In genomic region chr4:54767506-54768200, GRCm38 (mm10) we compare ENCODE assay signal across 26 mouse cellular contexts.
A peak's percentile ranks its signal among the peaks of the same experiment; 100 is the strongest.
DNase-seq lines count a peak whose midpoint lies in the region; ATAC-seq and TF ChIP-seq lines count a peak whose summit lies in the region.
"Had no signal": no experiment of that assay in that cellular context is flagged by ENCODE, and none has a peak within 500 bp of the region (broad histone marks: within the 10 kb centered on the region; RNA-seq: fewer than 3 reads in every experiment).

No protein-coding gene starts in this region.

- H3K4me1 ChIP-seq in forebrain, postnatal 0 days (ENCODE audit: insufficient read depth): no peaks in the 10 kb centered on the region
- H3K4me1 ChIP-seq in forebrain, embryonic 14.5 days (ENCODE audit: control insufficient read depth, insufficient read depth, low read length): peaks cover 9% of the 10 kb centered on the region; the same call in 1 of the 2 replicates
- no peaks in the 10 kb centered on the region for H3K4me1 ChIP-seq in midbrain, embryonic 14.5 days (ENCODE audit: control insufficient read depth, insufficient read depth, low read length)
- H3K4me1 ChIP-seq in midbrain, postnatal 0 days (ENCODE audit: insufficient read depth, low read length): no peaks in the 10 kb centered on the region
- H3K4me1 ChIP-seq in embryonic facial prominence, embryonic 14.5 days (ENCODE audit: control insufficient read depth, insufficient read depth, low read length): peaks cover 4% of the 10 kb centered on the region; the same call in 1 of the 2 replicates
- H3K4me1 ChIP-seq: kidney, embryonic 15.5 days; neural tube, embryonic 13.5 days had no signal

- no peak for TF ChIP-seq CTCF in forebrain, postnatal 0 days (IDR thresholded peaks at IDR 0.05; ENCODE audit: low read depth)
- TF ChIP-seq CTCF in midbrain, postnatal 0 days (IDR thresholded peaks at IDR 0.05): no peak

- H3K4me3 ChIP-seq in forebrain, postnatal 0 days (ENCODE audit: low read depth, low read length): no peak overlapping the region
- H3K4me3 ChIP-seq in forebrain, embryonic 14.5 days (ENCODE audit: low read depth, low read length): no peak overlapping the region
- no peak overlapping the region for H3K4me3 ChIP-seq in midbrain, embryonic 14.5 days (replicated peaks; ENCODE audit: low read depth, low read length)
- H3K4me3 ChIP-seq in midbrain, postnatal 0 days (ENCODE audit: low read depth, low read length): no peak overlapping the region
- no peak overlapping the region for H3K4me3 ChIP-seq in embryonic facial prominence, embryonic 14.5 days (ENCODE audit: low read depth, low read length)
- H3K4me3 ChIP-seq: erythroblast, embryonic 14.5 days; kidney, embryonic 15.5 days; left cerebral cortex, adult 2 months; midbrain, embryonic 12.5 days; neural tube, embryonic 13.5 days had no signal

- H3K27me3 ChIP-seq in forebrain, postnatal 0 days (ENCODE audit: insufficient read depth, low read length): no peaks in the 10 kb centered on the region
- H3K27me3 ChIP-seq in forebrain, embryonic 14.5 days (replicated peaks; ENCODE audit: control insufficient read depth, insufficient read depth, low read length): no peaks in the 10 kb centered on the region
- no peaks in the 10 kb centered on the region for H3K27me3 ChIP-seq in midbrain, embryonic 14.5 days (ENCODE audit: control insufficient read depth, insufficient read depth, low read length)
- no peaks in the 10 kb centered on the region for H3K27me3 ChIP-seq in midbrain, postnatal 0 days (ENCODE audit: insufficient read depth, low read length)
- no peaks in the 10 kb centered on the region for H3K27me3 ChIP-seq in embryonic facial prominence, embryonic 14.5 days (replicated peaks; ENCODE audit: control insufficient read depth, insufficient read depth, low read length)
- H3K27me3 ChIP-seq: kidney, embryonic 15.5 days; midbrain, embryonic 12.5 days; neural tube, embryonic 13.5 days had no signal

- H3K4me2 ChIP-seq in forebrain, postnatal 0 days (ENCODE audit: low read depth): no peak overlapping the region
- no peak overlapping the region for H3K4me2 ChIP-seq in forebrain, embryonic 14.5 days (ENCODE audit: low read length)
- H3K4me2 ChIP-seq in midbrain, embryonic 14.5 days (ENCODE audit: low read length): no peak overlapping the region
- no peak overlapping the region for H3K4me2 ChIP-seq in midbrain, postnatal 0 days (ENCODE audit: low read depth, low read length, poor library complexity, severe bottlenecking)
- H3K4me2 ChIP-seq in embryonic facial prominence, embryonic 14.5 days (ENCODE audit: low read depth, low read length): no peak overlapping the region
- H3K4me2 ChIP-seq: kidney, embryonic 15.5 days; liver, embryonic 11.5 days; midbrain, embryonic 12.5 days; neural tube, embryonic 13.5 days had no signal

- no peak for DNase-seq in forebrain, postnatal 0 days
- no peak for DNase-seq in forebrain, embryonic 14.5 days (ENCODE audit: low spot score)
- DNase-seq in midbrain, embryonic 14.5 days: peak; percentile 7
- no peak for DNase-seq in midbrain, postnatal 0 days (ENCODE audit: low spot score)
- peak; percentile 34 for DNase-seq in embryonic facial prominence, embryonic 14.5 days (ENCODE audit: low spot score)
- no peak for DNase-seq in adrenal gland, adult (ENCODE audit: inconsistent age in 2 of 2, low spot score in 1 of 2)
- DNase-seq in lung, adult 18-20 months: no peak
- no peak for DNase-seq in cerebellum, postnatal 25 days
- DNase-seq: adrenal gland, postnatal 36 days; cerebellum, adult 11 months; cerebellum, postnatal 10 days; gastrocnemius, postnatal 25 days; left cerebral cortex, postnatal 4 days; liver, postnatal 0 days; lung, postnatal 10 days; retina, postnatal 1 day; right cerebral cortex, postnatal 25 days; spleen, adult 18-20 months had no signal

- no peaks in the 10 kb centered on the region for H3K9me3 ChIP-seq in forebrain, postnatal 0 days (ENCODE audit: low read length)
- H3K9me3 ChIP-seq in forebrain, embryonic 14.5 days (replicated peaks; ENCODE audit: control insufficient read depth, low read length): no peaks in the 10 kb centered on the region
- no peaks in the 10 kb centered on the region for H3K9me3 ChIP-seq in midbrain, embryonic 14.5 days (ENCODE audit: control insufficient read depth, low read length)
- no peaks in the 10 kb centered on the region for H3K9me3 ChIP-seq in midbrain, postnatal 0 days (ENCODE audit: low read length)
- H3K9me3 ChIP-seq in embryonic facial prominence, embryonic 14.5 days (ENCODE audit: control insufficient read depth, low read length): no peaks in the 10 kb centered on the region
- H3K9me3 ChIP-seq: kidney, embryonic 15.5 days; midbrain, embryonic 12.5 days; neural tube, embryonic 13.5 days had no signal

- H3K36me3 ChIP-seq in forebrain, postnatal 0 days (ENCODE audit: insufficient read depth): no peaks in the 10 kb centered on the region
- H3K36me3 ChIP-seq in forebrain, embryonic 14.5 days (ENCODE audit: control insufficient read depth, insufficient read depth, low read length): no peaks in the 10 kb centered on the region
- no peaks in the 10 kb centered on the region for H3K36me3 ChIP-seq in midbrain, embryonic 14.5 days (ENCODE audit: control insufficient read depth, insufficient read depth, low read length)
- no peaks in the 10 kb centered on the region for H3K36me3 ChIP-seq in midbrain, postnatal 0 days (ENCODE audit: insufficient read depth, low read length)
- H3K36me3 ChIP-seq in embryonic facial prominence, embryonic 14.5 days (ENCODE audit: control insufficient read depth, insufficient read depth, low read length): no peaks in the 10 kb centered on the region
- H3K36me3 ChIP-seq: kidney, embryonic 15.5 days; midbrain, embryonic 12.5 days; neural tube, embryonic 13.5 days had no signal

- peak overlapping the region; percentile 14; the same call in 1 of the 2 replicates for H3K9ac ChIP-seq in forebrain, postnatal 0 days
- H3K9ac ChIP-seq in forebrain, embryonic 14.5 days (ENCODE audit: low read length): no peak overlapping the region
- no peak overlapping the region for H3K9ac ChIP-seq in midbrain, embryonic 14.5 days (replicated peaks; ENCODE audit: low read length)
- no peak overlapping the region for H3K9ac ChIP-seq in midbrain, postnatal 0 days (replicated peaks; ENCODE audit: low read length, poor library complexity, severe bottlenecking)
- no peak overlapping the region for H3K9ac ChIP-seq in embryonic facial prominence, embryonic 14.5 days (ENCODE audit: low read depth, low read length)
- H3K9ac ChIP-seq: kidney, embryonic 15.5 days; liver, postnatal 0 days; midbrain, embryonic 12.5 days; neural tube, embryonic 13.5 days had no signal

- H3K27ac ChIP-seq in forebrain, postnatal 0 days (ENCODE audit: low read depth, low read length): no peak overlapping the region
- H3K27ac ChIP-seq in forebrain, embryonic 14.5 days (ENCODE audit: low read depth, low read length): no peak overlapping the region
- H3K27ac ChIP-seq in midbrain, embryonic 14.5 days (replicated peaks; ENCODE audit: low read depth, low read length): no peak overlapping the region
- H3K27ac ChIP-seq in midbrain, postnatal 0 days (ENCODE audit: low read depth, low read length): no peak overlapping the region
- H3K27ac ChIP-seq in embryonic facial prominence, embryonic 14.5 days (replicated peaks; ENCODE audit: low read depth, low read length): no peak overlapping the region
- H3K27ac ChIP-seq: kidney, embryonic 15.5 days; left cerebral cortex, adult 2 months; midbrain, embryonic 12.5 days; neural tube, embryonic 13.5 days had no signal

- WGBS in forebrain, postnatal 0 days: 22% methylated on average over 8 of the region's 8 CpGs
- WGBS in forebrain, embryonic 14.5 days: 23% methylated on average over 8 of the region's 8 CpGs
- WGBS in midbrain, embryonic 14.5 days: 9% methylated on average over 8 of the region's 8 CpGs
- 15% methylated on average over 8 of the region's 8 CpGs for WGBS in midbrain, postnatal 0 days
- WGBS in embryonic facial prominence, embryonic 14.5 days: 16% methylated on average over 8 of the region's 8 CpGs

- ATAC-seq in forebrain, postnatal 0 days: no peak
- no peak for ATAC-seq in forebrain, embryonic 14.5 days
- no peak for ATAC-seq in midbrain, embryonic 14.5 days (ENCODE audit: low FRiP score, low TSS enrichment)
- ATAC-seq in midbrain, postnatal 0 days (ENCODE audit: low FRiP score): no peak
- ATAC-seq in embryonic facial prominence, embryonic 14.5 days (ENCODE audit: low read depth): no peak
- ATAC-seq: forebrain, embryonic 16.5 days; intestine, postnatal 0 days; liver, postnatal 0 days had no signal

Comparison
In these comparisons a context has a peak if more than half of its experiments do, and no peak if none do; other contexts are left out.
1. DNase-seq: peak in midbrain, embryonic 14.5 days (single experiment) and embryonic facial prominence, embryonic 14.5 days (single experiment); none in forebrain, postnatal 0 days (single experiment), forebrain, embryonic 14.5 days (single experiment), midbrain, postnatal 0 days (single experiment), adrenal gland, adult (0 of 2), lung, adult 18-20 months (0 of 2) and cerebellum, postnatal 25 days (0 of 2).